Mouse (Mus musculus) kidney, embryonic 15.5 days (tissue): ENCODE data around the gene Dedd2. TPM values are rescaled to one million over a fixed set of nuclear protein-coding genes. Genes with fewer than 3 reads are reported as not detected.

Experiments
- ATAC-seq: fragments of 200-750 bp; cut with Nextera tagmentation; replicated peaks from 2 replicates; pipeline ENCODE4 v1.8.0; 2017; ENCODE audit warnings: moderate TSS enrichment; ENCODE audit not compliant: low FRiP score
- H3K27ac ChIP-seq: fragments of 300-500 bp; sonication (generic); 2 replicates; pipeline ENCODE4 v1.5.1; 2015; ENCODE audit warnings: mild to moderate bottlenecking, inconsistent platforms
- H3K27me3 ChIP-seq: fragments of 300-500 bp; sonication (generic); 2 replicates; pipeline ENCODE4 v1.6.1; 2015; ENCODE audit warnings: inconsistent platforms
- H3K36me3 ChIP-seq: fragments of 300-500 bp; sonication (generic); 2 replicates; pipeline ENCODE4 v1.6.1; 2015; ENCODE audit warnings: inconsistent platforms
- H3K4me1 ChIP-seq: fragments of 300-500 bp; sonication (generic); 2 replicates; pipeline ENCODE4 v1.6.1; 2015; ENCODE audit warnings: inconsistent platforms
- H3K4me2 ChIP-seq: fragments of 300-500 bp; sonication (generic); 2 replicates; pipeline ENCODE4 v1.6.1; 2015; ENCODE audit warnings: moderate library complexity, mild to moderate bottlenecking, inconsistent platforms
- H3K4me3 ChIP-seq: fragments of 300-500 bp; sonication (generic); replicated peaks from 2 replicates; pipeline ENCODE4 v1.5.1; 2015; ENCODE audit warnings: mild to moderate bottlenecking, inconsistent platforms
- H3K9ac ChIP-seq: fragments of 300-500 bp; sonication (generic); 2 replicates; pipeline ENCODE4 v1.6.1; 2015; ENCODE audit warnings: mild to moderate bottlenecking, inconsistent platforms
- H3K9me3 ChIP-seq: fragments of 300-500 bp; sonication (generic); replicated peaks from 2 replicates; pipeline ENCODE4 v1.6.1; 2016; ENCODE audit warnings: inconsistent platforms
- WGBS: fragments of 180-500 bp; shearing (Covaris S2); methylation state at CpG from one replicate; pipeline ENCODE4 v1.1.7; 2015; ENCODE audit warnings: mixed read lengths; 5-methylcytosine and 5-hydroxymethylcytosine counted together
- polyA plus RNA-seq: library from polyadenylated mRNA; unstranded; fragments of >200 nt; fragmentation: Nextera tagmentation; extraction: Ambion mirVana; gene quantifications from 2 replicates; pipeline ENCODE4 v1.2.1, GENCODE M21; 2015

The Dedd2 gene
- polyA plus RNA-seq, 1 experiment from 2014 or later = 10.2 TPM

DNA sequence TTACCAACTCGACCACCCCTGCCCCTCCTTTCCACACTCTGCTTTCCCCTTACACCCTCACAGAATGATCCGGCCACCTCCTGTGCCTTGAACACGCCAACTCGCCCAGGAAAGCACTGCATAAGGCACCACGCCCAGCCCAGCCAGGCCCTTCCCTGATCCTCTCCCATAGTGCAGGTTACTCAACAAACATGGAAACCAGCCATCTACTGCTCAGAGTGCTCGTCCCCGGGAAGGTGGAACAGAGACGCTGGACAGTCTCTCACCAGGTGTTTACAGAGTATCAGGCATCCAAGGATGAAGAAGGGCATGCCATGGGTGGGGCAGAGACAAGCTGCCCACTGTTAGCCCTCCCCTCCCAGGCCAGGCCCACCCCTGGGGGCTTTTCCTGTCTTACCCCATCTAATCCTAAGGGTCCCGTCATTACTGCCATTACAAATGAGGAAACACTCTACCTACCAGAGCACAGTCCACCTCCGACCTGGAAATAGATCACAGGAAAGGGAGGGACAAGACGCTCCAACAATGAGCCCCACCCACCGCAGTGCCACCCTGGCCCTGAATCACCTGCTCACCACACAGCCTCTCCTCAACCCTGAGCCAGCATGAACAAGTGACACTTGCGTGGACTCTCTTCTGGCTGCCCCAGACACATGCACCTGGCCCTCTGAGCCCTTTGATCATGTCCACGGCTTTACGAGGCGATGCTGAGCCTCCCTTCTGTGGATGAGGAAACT lies 14.2 kb downstream of the Dedd2 start:
- H3K9me3 ChIP-seq = no peaks in the 10 kb centered on the region
- peaks cover 13% of the 10 kb centered on the region for H3K4me1 ChIP-seq
- no peak overlapping the region for H3K9ac ChIP-seq
- ATAC-seq = no peak
- no peaks in the 10 kb centered on the region for H3K27me3 ChIP-seq
- H3K4me3 ChIP-seq = no peak overlapping the region
- peaks cover 42% of the 10 kb centered on the region for H3K36me3 ChIP-seq
- 77% methylated on average over 16 of the region's 16 CpGs for WGBS
- H3K4me2 ChIP-seq = no peak overlapping the region
- H3K27ac ChIP-seq = no peak overlapping the region

DNA sequence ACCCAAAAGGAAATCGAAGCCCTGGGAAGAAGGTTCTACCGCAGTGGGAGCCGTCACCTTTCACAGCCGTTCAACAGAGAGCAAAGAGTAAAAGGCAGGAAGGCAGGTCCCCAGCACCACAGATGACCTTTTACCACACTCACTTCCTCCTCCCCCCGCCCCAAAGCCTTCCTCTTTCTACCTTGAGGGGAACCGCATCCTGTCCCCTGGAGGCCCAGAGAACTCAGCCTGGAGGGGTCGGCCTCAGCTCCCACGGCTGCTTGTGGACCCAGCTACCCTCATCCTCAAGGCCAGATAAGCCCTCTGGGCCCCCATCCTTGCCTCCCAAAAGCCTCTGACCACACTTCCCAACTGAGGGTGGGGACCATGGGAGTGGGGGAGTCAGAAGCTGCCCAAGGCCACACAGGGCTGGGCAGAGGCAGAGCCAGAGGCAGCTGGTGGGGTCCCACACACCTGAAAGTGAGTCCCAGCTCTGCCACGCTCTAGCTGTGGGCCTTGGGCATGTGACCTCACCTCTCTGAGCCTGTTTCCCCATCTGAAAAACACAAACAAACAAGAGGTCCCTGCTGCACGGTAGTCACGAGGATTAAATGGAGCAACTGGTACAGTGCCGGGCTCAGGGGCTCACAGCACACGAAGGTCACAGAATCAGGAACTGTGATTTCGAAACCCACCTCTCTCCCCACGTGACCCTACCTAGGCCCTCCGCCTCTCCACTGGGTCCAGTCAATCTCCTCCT lies 14.9 kb downstream of the Dedd2 start:
- H3K9me3 ChIP-seq = no peaks in the 10 kb centered on the region
- H3K4me2 ChIP-seq = no peak overlapping the region
- H3K27me3 ChIP-seq = no peaks in the 10 kb centered on the region
- ATAC-seq = no peak
- H3K27ac ChIP-seq = no peak overlapping the region
- H3K36me3 ChIP-seq = peaks cover 36% of the 10 kb centered on the region
- no peak overlapping the region for H3K9ac ChIP-seq
- H3K4me1 ChIP-seq = peaks cover 13% of the 10 kb centered on the region
- 69% methylated on average over 16 of the region's 16 CpGs for WGBS
- no peak overlapping the region for H3K4me3 ChIP-seq

DNA sequence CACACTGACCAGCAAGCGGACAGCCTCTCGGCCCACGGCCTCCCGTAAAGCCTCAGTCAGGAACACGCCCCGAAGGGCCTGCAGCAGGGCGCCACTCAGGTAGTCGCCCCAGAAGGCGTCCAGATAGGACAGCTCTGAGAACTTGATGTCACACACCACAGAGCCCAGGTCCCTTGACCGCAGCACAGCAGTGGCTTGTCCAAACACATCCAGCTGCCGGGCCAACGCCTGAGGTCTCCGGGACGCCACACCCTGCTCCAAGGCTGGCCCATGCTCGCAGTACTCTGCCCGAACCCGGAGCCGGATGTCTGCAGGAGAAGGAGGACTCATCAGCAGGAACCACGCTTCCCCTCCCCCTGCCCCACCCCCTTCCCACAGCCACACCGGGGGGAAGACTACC lies 16.8 kb downstream of the Dedd2 start:
- WGBS = 71% methylated on average over 20 of the region's 20 CpGs
- ATAC-seq = no peak
- H3K27me3 ChIP-seq = no peaks in the 10 kb centered on the region

DNA sequence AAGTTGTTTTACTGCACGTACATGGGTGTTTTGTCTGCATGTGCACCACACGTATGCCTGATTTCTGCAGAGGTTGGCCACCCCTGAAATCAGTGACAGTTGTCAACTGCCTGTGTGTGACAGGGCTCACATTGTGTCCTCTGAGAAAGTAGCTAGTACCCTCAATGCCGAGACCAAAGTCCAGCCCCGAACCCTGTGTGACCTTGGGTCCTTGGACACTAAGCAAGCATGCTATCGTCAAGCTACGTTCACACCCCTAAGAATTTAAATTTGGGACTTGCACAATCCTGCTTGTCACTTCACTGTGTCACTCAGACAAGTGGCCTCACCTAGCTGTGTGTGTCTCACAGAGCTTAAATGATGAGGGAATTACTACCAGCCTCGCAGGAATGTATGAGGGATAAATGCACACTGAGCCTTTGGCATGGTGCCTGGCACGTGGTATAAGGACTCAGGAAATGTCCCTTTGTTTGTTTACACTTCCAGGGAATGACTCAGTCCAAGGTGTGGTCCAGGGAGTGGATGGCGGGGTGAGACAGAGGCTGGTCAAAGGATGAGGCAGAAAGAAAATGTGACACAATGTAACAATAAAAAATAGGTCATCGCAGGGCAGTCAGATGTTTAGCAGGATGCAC lies 22.9 kb downstream of the Dedd2 start:
- WGBS = 58% methylated on average over 10 of the region's 10 CpGs
- no peak overlapping the region for H3K4me2 ChIP-seq

More for the DNA sequence above, 16.8 kb downstream of the Dedd2 start:
- Histone ChIP-seq H3K9ac (no peak overlapping the region), H3K4me2 (no peak overlapping the region), H3K4me3 (no peak overlapping the region), H3K9me3 (no peaks in the 10 kb centered on the region; the same call in 1 of the 2 replicates), H3K27ac (no peak overlapping the region), H3K4me1 (peaks cover 7% of the 10 kb centered on the region), H3K36me3 (peaks cover 23% of the 10 kb centered on the region)

DNA sequence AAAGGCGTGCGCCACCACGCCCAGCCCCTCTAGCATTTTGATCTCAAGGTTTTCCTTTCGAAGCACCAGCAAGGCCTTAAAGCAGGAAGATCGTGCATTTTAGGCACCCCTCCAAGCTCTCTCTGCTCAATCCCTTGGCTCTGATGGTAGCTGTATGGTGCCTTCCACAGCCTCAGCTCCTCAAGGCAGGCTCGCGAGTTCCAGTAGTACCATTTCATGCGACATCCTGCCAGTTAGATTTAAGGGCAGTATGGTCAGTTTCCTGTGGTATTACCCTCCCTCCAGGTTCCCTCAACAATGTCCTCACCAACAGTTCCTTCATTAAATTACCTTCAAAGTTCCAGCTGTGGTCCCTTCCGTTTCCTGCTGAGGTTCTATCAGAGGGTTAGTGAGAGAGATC lies 24.3 kb downstream of the Dedd2 start:
- Histone ChIP-seq H3K9ac (no peak overlapping the region), H3K4me1 (peaks cover 3% of the 10 kb centered on the region; the same call in 1 of the 2 replicates), H3K27me3 (no peaks in the 10 kb centered on the region), H3K36me3 (no peaks in the 10 kb centered on the region), H3K9me3 (no peaks in the 10 kb centered on the region; the same call in 1 of the 2 replicates), H3K4me2 (no peak overlapping the region), H3K27ac (no peak overlapping the region), H3K4me3 (no peak overlapping the region)
- no peak for ATAC-seq
- WGBS = 81% methylated on average over 9 of the region's 9 CpGs

More for the DNA sequence above, 22.9 kb downstream of the Dedd2 start:
- peaks cover under 1% of the 10 kb centered on the region for H3K36me3 ChIP-seq
- peaks cover 3% of the 10 kb centered on the region; the same call in 1 of the 2 replicates for H3K4me1 ChIP-seq
- H3K9ac ChIP-seq = no peak overlapping the region
- no peaks in the 10 kb centered on the region; the same call in 1 of the 2 replicates for H3K9me3 ChIP-seq
- H3K27ac ChIP-seq = no peak overlapping the region
- ATAC-seq = 0 out of 2 replicates have a peak, but pooled peaks have one; percentile 18
- no peak overlapping the region for H3K4me3 ChIP-seq
- H3K27me3 ChIP-seq = no peaks in the 10 kb centered on the region

DNA sequence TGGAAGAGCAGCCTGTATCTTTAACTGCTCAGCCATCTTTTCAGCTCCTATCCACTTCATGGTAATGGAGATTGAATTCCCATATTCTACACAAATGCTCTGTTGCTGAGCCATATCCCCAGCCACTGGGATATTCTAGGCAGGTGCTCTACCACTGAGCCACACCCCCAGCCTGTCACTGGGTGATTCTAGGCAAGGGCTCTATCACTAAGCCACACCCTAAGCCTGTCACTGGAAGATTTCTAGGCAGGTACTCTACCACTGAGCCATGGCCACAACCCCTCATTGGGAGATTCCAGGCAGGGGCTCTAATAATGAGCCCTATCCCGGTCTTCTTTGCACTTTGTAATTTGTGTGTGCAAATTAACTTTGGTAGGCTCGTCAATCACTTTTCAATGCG lies 25.3 kb downstream of the Dedd2 start:
- no peak overlapping the region for H3K27ac ChIP-seq
- 79% methylated on average over 3 of the region's 3 CpGs for WGBS
- H3K4me1 ChIP-seq = peaks cover 3% of the 10 kb centered on the region; the same call in 1 of the 2 replicates
- no peak overlapping the region for H3K4me3 ChIP-seq
- H3K4me2 ChIP-seq = no peak overlapping the region
- no peaks in the 10 kb centered on the region; the same call in 1 of the 2 replicates for H3K9me3 ChIP-seq
- H3K27me3 ChIP-seq = no peaks in the 10 kb centered on the region
- no peak overlapping the region for H3K9ac ChIP-seq
- ATAC-seq = peak; percentile 43; the same call in 1 of the 2 replicates
- no peaks in the 10 kb centered on the region for H3K36me3 ChIP-seq

DNA sequence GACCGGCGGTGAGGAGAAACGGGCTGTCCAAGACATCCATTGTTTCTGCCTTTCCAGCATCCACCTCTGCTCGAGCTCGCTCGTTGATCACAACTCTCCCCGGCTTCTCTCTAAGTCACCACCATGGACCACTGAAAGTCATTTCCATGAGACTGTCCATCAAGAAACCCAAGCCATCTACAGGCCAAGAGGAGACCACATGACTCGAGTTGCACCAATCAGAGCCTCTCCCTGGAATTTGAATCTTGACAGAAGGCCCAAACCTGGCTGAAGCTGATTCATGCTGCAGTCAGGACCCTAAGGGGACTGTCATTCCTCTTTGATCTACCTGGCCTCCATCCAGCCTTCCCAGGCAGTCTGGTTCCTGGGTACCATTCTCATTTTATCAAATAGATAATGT lies 28.3 kb downstream of the Dedd2 start:
- WGBS = 81% methylated on average over 8 of the region's 8 CpGs
- ATAC-seq = no peak

DNA sequence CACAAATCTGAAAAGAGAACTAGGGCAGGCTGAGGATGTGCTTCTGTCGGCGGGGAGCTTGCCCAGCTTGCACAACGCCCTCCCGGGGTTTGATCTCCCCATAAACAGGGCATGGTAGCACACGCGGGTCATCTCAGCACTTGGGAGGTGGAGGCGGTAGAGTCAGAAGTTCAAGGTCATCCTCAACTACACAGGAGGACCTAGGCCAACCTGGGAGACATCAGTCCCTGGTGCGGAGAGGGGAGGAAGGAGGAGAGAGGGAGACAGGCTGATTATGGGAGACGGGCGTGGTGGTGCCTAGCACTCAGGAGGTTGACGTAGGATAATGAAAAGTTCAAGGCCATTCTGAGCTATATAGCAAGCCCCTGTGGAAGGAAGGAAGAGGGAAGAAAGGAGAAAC lies 29.6 kb downstream of the Dedd2 start:
- Histone ChIP-seq H3K9me3 (no peaks in the 10 kb centered on the region), H3K27ac (no peak overlapping the region), H3K36me3 (no peaks in the 10 kb centered on the region), H3K4me1 (no peaks in the 10 kb centered on the region; the same call in 1 of the 2 replicates), H3K27me3 (peaks cover 7% of the 10 kb centered on the region), H3K4me2 (no peak overlapping the region), H3K9ac (no peak overlapping the region), H3K4me3 (no peak overlapping the region)
- WGBS = 83% methylated on average over 11 of the region's 11 CpGs
- ATAC-seq = no peak

More for the DNA sequence above, 28.3 kb downstream of the Dedd2 start:
- Histone ChIP-seq H3K9me3 (no peaks in the 10 kb centered on the region), H3K9ac (no peak overlapping the region), H3K4me2 (no peak overlapping the region), H3K27ac (no peak overlapping the region), H3K27me3 (no peaks in the 10 kb centered on the region), H3K4me1 (no peaks in the 10 kb centered on the region; the same call in 1 of the 2 replicates), H3K4me3 (no peak overlapping the region), H3K36me3 (no peaks in the 10 kb centered on the region)

DNA sequence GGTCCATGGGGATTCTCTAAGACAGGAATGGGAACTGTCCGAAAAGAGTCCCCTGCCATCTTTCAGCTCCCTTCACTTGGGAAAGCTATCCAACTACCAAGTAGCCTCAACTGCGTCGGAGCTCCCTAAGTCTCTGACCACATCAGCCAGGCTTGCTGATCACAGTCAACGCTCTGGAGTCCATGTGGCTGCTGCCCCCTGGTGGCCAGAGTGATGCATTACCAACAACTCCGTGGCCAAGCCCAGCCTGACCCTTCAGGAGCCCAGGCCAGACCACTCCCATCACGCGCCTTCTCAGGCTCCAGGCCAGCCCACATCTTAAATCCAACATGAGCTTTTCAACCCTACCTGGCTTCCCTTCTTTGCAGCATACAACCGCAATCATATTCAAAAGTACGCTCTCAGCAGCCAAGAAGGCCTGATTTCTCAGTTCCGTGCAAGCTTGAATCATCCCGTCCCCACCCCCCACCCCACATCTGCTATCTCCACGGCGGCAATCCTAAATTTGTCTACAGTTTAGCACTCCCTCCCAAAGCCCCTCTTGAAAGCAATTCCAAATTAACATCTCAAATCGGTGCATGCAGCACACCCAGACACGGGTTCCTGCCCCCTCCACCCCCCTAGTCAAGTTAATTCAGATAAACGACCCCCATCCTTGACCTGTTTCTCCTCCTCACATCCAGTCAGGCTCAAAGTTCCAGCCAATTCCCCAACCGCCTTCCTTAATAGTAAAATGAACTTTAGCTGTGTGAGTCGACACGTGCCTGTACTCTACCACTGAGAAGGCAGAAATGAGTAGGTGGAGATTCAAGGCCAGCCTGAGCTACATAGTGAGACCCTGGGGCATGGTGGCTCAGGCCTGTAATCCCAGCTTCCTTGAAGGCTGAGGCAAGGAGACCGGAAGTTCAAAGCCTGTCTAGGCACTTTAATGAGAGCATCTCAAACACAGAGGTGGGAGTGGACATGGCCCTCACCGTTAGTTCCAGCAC lies 32.5 kb downstream of the Dedd2 start:
- H3K36me3 ChIP-seq = no peaks in the 10 kb centered on the region
- peaks cover 26% of the 10 kb centered on the region for H3K27me3 ChIP-seq
- no peak overlapping the region for H3K27ac ChIP-seq
- H3K4me2 ChIP-seq = no peak overlapping the region
- no peaks in the 10 kb centered on the region; the same call in 1 of the 2 replicates for H3K4me1 ChIP-seq
- H3K4me3 ChIP-seq = no peak overlapping the region
- no peak overlapping the region for H3K9ac ChIP-seq
- no peaks in the 10 kb centered on the region for H3K9me3 ChIP-seq
- ATAC-seq = peak; percentile 76; the same call in 1 of the 2 replicates
- 24% methylated on average over 21 of the region's 21 CpGs for WGBS

DNA sequence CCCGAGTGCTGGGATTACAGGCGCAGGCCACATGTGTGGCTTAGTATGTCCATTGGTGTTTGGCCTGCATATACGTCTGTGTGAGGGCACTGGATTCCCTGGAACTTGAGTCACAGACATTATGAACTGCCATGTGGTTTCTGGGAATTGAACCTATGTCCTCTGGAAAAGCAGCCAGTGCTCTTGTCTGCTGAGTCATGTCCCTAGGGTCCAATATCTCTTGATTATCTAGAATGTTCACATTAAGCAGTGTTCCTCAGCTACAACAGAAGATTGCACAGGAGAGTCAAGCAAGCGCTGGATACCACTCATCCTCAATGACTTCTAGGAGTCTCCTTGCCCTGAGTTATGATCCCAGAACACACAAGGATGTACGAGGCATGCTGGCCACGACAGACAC lies 36.3 kb downstream of the Dedd2 start:
- ATAC-seq = no peak
- no peak overlapping the region for H3K27ac ChIP-seq
- 74% methylated on average over 6 of the region's 6 CpGs for WGBS
- H3K4me2 ChIP-seq = no peak overlapping the region
- no peaks in the 10 kb centered on the region for H3K36me3 ChIP-seq
- peaks cover 65% of the 10 kb centered on the region for H3K27me3 ChIP-seq
- no peaks in the 10 kb centered on the region for H3K9me3 ChIP-seq
- no peak overlapping the region for H3K4me3 ChIP-seq
- no peak overlapping the region for H3K9ac ChIP-seq
- peaks cover 11% of the 10 kb centered on the region for H3K4me1 ChIP-seq

DNA sequence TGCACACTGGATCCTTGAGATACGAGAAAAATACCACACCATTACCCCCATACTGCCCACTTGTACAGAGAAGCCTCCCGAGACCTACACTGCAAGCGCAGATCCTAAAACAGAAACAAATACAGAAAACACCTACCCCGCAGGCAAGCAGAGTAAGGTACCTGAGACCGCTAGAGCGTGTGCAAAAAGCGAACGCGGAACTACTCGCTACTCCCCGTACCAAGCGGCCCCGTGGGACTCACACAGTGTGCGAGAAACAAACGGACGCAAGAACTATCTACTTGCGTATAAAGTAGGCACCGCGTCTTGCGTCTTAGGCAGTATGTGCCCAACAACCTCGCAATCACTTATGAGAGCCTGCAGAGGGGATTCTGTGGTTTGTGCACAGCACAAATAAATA lies 38.6 kb downstream of the Dedd2 start:
- WGBS = 4% methylated on average over 21 of the region's 21 CpGs
- H3K4me2 ChIP-seq = 0 out of 2 replicates have a peak overlapping the region, but pooled peaks have one; percentile 31
- H3K27ac ChIP-seq = no peak overlapping the region
- no peaks in the 10 kb centered on the region for H3K36me3 ChIP-seq
- no peak for ATAC-seq
- H3K9me3 ChIP-seq = no peaks in the 10 kb centered on the region
- 0 out of 2 replicates have a peak overlapping the region, but pooled peaks have one; percentile 8 for H3K4me3 ChIP-seq
- peaks cover 87% of the 10 kb centered on the region for H3K27me3 ChIP-seq
- no peak overlapping the region for H3K9ac ChIP-seq
- H3K4me1 ChIP-seq = peaks cover 21% of the 10 kb centered on the region
